Mouse (Mus musculus) forebrain, embryonic 16.5 days (tissue): Measurements from ENCODE around the gene Foxd3. TPM values are rescaled to one million over a fixed set of nuclear protein-coding genes. Genes with fewer than 3 reads are reported as not detected.
"Not testable (repeated sequence)": the region's sequence is repeated elsewhere in the genome, so short reads cannot be mapped to it uniquely, and the experiment has no call there.

Experiments
- ATAC-seq: fragments of 200-750 bp; cut with Nextera tagmentation; 2 replicates; pipeline ENCODE4 v1.8.0; 2017; ENCODE audit warnings: mild to moderate bottlenecking, moderate library complexity
- H3K27ac ChIP-seq: fragments of 300-500 bp; sonication (generic); 2 replicates; pipeline ENCODE4 v1.5.1; 2014; ENCODE audit warnings: low read length, control low read depth
- H3K27me3 ChIP-seq: fragments of 300-500 bp; sonication (generic); replicated peaks from 2 replicates; pipeline ENCODE4 v1.6.1; 2014; ENCODE audit warnings: low read length; ENCODE audit not compliant: control insufficient read depth, insufficient read depth
- H3K36me3 ChIP-seq: fragments of 300-500 bp; sonication (generic); 2 replicates; pipeline ENCODE4 v1.6.1; 2014; ENCODE audit not compliant: control insufficient read depth, insufficient read depth
- H3K4me1 ChIP-seq: fragments of 300-500 bp; sonication (generic); replicated peaks from 2 replicates; pipeline ENCODE4 v1.6.1; 2014; ENCODE audit warnings: low read length; ENCODE audit not compliant: control insufficient read depth, insufficient read depth
- H3K4me2 ChIP-seq: fragments of 300-500 bp; sonication (generic); 2 replicates; pipeline ENCODE4 v1.6.1; 2014; ENCODE audit warnings: mild to moderate bottlenecking, low read length, control low read depth
- H3K4me3 ChIP-seq: fragments of 300-500 bp; sonication (generic); replicated peaks from 2 replicates; pipeline ENCODE4 v1.5.1; 2014; ENCODE audit warnings: mild to moderate bottlenecking, low read length, control low read depth
- H3K9ac ChIP-seq: fragments of 300-500 bp; sonication (generic); replicated peaks from 2 replicates; pipeline ENCODE4 v1.6.1; 2014; ENCODE audit warnings: low read depth, low read length, control low read depth
- H3K9me3 ChIP-seq: fragments of 300-500 bp; sonication (generic); 2 replicates; pipeline ENCODE4 v1.6.1; 2016; ENCODE audit warnings: low read length; ENCODE audit not compliant: control insufficient read depth
- WGBS: fragments of 180-500 bp; shearing (Covaris S2); extraction: QIAGEN DNeasy Blood & Tissue Kit; methylation state at CpG from one replicate; pipeline ENCODE4 v1.1.7; 2014; 5-methylcytosine and 5-hydroxymethylcytosine counted together
- polyA plus RNA-seq: library from polyadenylated mRNA; unstranded; fragments of >200 nt; fragmentation: Nextera tagmentation; extraction: Ambion mirVana; gene quantifications from 2 replicates; pipeline ENCODE4 v1.2.1, GENCODE M21; 2015

Foxd3 gene
- 0.10 and 0.14 TPM in 2 replicates for polyA plus RNA-seq

- Histone ChIP-seq H3K27ac (no peak within 1 kb of the TSS), H3K4me3 (peak within 1 kb of the TSS; percentile 34), H3K4me1 (peaks cover 24% of the 10 kb centered on the region), H3K36me3 (no peaks in the 10 kb centered on the region), H3K4me2 (peak within 1 kb of the TSS; percentile 46), H3K9me3 (no peaks in the 10 kb centered on the region), H3K9ac (no peak within 1 kb of the TSS; the same call in 1 of the 2 replicates), H3K27me3 (peaks cover 49% of the 10 kb centered on the region)
- WGBS, result under 1% methylated on average over 55 of the region's 62 CpGs
- peak; percentile 13; the same call in 1 of the 2 replicates for ATAC-seq
Observed at GRCm38 (mm10) chr4:99655937-99656604, at the start of gene Foxd3. TSS of gene Foxd3 (plus strand) at chr4:99656299.

- H3K36me3 ChIP-seq, result no peaks in the 10 kb centered on the region
- no peak for ATAC-seq
- 88% methylated on average over 10 of the region's 10 CpGs for WGBS
- H3K9ac ChIP-seq, result no peak overlapping the region
- H3K4me3 ChIP-seq, result no peak overlapping the region
- H3K27ac ChIP-seq, result no peak overlapping the region
- no peak overlapping the region for H3K4me2 ChIP-seq
- H3K9me3 ChIP-seq, result no peaks in the 10 kb centered on the region
- no peaks in the 10 kb centered on the region for H3K4me1 ChIP-seq
- H3K27me3 ChIP-seq, result no peaks in the 10 kb centered on the region
Observed at GRCm38 (mm10) chr4:99612156-99612555, 43.9 kb upstream of the Foxd3 start.

- ATAC-seq, result no peak
- H3K9ac ChIP-seq, result no peak overlapping the region
- no peaks in the 10 kb centered on the region for H3K36me3 ChIP-seq
- no peaks in the 10 kb centered on the region for H3K4me1 ChIP-seq
- 80% methylated on average over 12 of the region's 12 CpGs for WGBS
- H3K27me3 ChIP-seq, result no peaks in the 10 kb centered on the region
- H3K27ac ChIP-seq, result no peak overlapping the region
- no peak overlapping the region for H3K4me3 ChIP-seq
- no peak overlapping the region for H3K4me2 ChIP-seq
- no peaks in the 10 kb centered on the region for H3K9me3 ChIP-seq
Observed at GRCm38 (mm10) chr4:99612609-99613350, 43.3 kb upstream of the Foxd3 start.

- Histone ChIP-seq H3K4me1 (peaks cover 7% of the 10 kb centered on the region), H3K36me3 (no peaks in the 10 kb centered on the region), H3K27me3 (peaks cover 9% of the 10 kb centered on the region; the same call in 1 of the 2 replicates), H3K27ac (no peak overlapping the region), H3K4me2 (peak overlapping the region; percentile 32), H3K4me3 (no peak overlapping the region), H3K9ac (no peak overlapping the region), H3K9me3 (no peaks in the 10 kb centered on the region)
- ATAC-seq, result 0 out of 2 replicates have a peak, but pooled peaks have one; percentile 55
- 7% methylated on average over 20 of the region's 24 CpGs for WGBS
Observed at GRCm38 (mm10) chr4:99626047-99626844, 29.9 kb upstream of the Foxd3 start.

- ATAC-seq, result no peak
- Histone ChIP-seq H3K4me3 (no peak overlapping the region), H3K27me3 (peaks cover 9% of the 10 kb centered on the region; the same call in 1 of the 2 replicates), H3K27ac (no peak overlapping the region), H3K9ac (no peak overlapping the region), H3K4me1 (peaks cover 7% of the 10 kb centered on the region), H3K9me3 (no peaks in the 10 kb centered on the region), H3K4me2 (no peak overlapping the region), H3K36me3 (no peaks in the 10 kb centered on the region)
- 60% methylated on average over 13 of the region's 13 CpGs for WGBS
Observed at GRCm38 (mm10) chr4:99627057-99627456, 29.0 kb upstream of the Foxd3 start.

GRCm38 (mm10) chr4:99636038-99636437 is 20.1 kb upstream of the Foxd3 start:
- Histone ChIP-seq H3K9ac (no peak overlapping the region), H3K9me3 (no peaks in the 10 kb centered on the region), H3K27me3 (no peaks in the 10 kb centered on the region), H3K27ac (no peak overlapping the region), H3K4me2 (no peak overlapping the region), H3K4me3 (no peak overlapping the region), H3K36me3 (no peaks in the 10 kb centered on the region), H3K4me1 (no peaks in the 10 kb centered on the region)
- ATAC-seq, result no peak
- 83% methylated on average over 4 of the region's 4 CpGs for WGBS

GRCm38 (mm10) chr4:99636711-99637110 is 19.4 kb upstream of the Foxd3 start:
- 85% methylated on average over 4 of the region's 4 CpGs for WGBS
- no peak overlapping the region for H3K4me3 ChIP-seq
- H3K27ac ChIP-seq, result no peak overlapping the region
- ATAC-seq, result no peak
- no peaks in the 10 kb centered on the region for H3K36me3 ChIP-seq
- no peak overlapping the region for H3K9ac ChIP-seq
- H3K4me2 ChIP-seq, result no peak overlapping the region
- H3K27me3 ChIP-seq, result no peaks in the 10 kb centered on the region
- no peaks in the 10 kb centered on the region for H3K9me3 ChIP-seq
- no peaks in the 10 kb centered on the region for H3K4me1 ChIP-seq

GRCm38 (mm10) chr4:99640619-99641018 is 15.5 kb upstream of the Foxd3 start:
- WGBS, result 98% methylated on average over 5 of the region's 5 CpGs

GRCm38 (mm10) chr4:99641920-99642319 is 14.2 kb upstream of the Foxd3 start:
- Histone ChIP-seq H3K9ac (no peak overlapping the region), H3K9me3 (no peaks in the 10 kb centered on the region), H3K27ac (no peak overlapping the region), H3K4me2 (no peak overlapping the region), H3K4me1 (no peaks in the 10 kb centered on the region), H3K4me3 (no peak overlapping the region), H3K36me3 (no peaks in the 10 kb centered on the region), H3K27me3 (peaks cover 13% of the 10 kb centered on the region)
- 29% methylated on average over 3 of the region's 3 CpGs for WGBS
- ATAC-seq, result no peak

More at GRCm38 (mm10) chr4:99640619-99641018, 15.5 kb upstream of the Foxd3 start:
- H3K9ac ChIP-seq, H3K9me3 ChIP-seq, H3K4me2 ChIP-seq, H3K4me1 ChIP-seq, ATAC-seq, H3K36me3 ChIP-seq, H3K27me3 ChIP-seq, H3K4me3 ChIP-seq, H3K27ac ChIP-seq: not testable (repeated sequence)
